Mouse (Mus musculus): ENCODE data around the gene Tcaf2.
A peak's percentile ranks its signal among the peaks of the same experiment; 100 is the strongest.

Tcaf2 gene

DNA sequence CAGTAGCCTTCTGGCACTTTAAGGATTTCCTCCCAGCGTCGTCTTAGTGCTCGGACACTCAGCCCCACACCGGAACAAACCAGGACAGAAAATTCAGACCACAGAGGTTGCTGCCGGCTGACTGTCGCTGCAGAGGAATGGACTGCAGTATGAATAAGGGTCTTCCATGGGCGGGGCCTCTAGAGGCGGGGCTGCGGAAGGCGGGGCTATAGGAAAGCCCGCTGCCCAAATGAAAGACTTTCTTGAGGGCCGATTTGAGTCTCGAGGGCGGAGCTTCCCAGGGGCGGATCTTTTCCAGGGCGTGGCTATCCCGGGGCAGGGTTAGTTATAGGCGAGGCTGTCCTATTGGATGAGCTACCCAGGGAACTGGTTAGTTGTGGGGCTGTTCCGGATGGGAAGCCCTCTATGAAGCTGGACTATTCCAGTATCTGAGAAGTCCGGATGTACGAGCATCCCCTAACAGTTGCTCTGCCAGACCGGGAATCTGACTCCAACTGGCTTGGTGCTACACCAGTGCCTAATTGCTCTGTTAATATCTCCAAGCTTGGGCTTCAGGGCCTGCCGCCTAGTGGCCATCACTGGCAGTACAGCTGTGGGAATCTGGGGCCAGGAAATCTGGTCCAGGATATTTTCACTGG lies at the start of gene Tcaf2:
Gene Tcaf2, minus strand, starts transcription at position 343 of the 638 bp plus-strand sequence.
- DNase-seq (ENCODE audit: low spot score in 2 of 2), result peak; percentile 37 to 51

GRCm38 (mm10) chr6:42692517-42693190 lies 47.6 kb upstream of the Tcaf2 start:
- peak; percentile 75 for DNase-seq (ENCODE audit: low spot score in 2 of 2)

DNA sequence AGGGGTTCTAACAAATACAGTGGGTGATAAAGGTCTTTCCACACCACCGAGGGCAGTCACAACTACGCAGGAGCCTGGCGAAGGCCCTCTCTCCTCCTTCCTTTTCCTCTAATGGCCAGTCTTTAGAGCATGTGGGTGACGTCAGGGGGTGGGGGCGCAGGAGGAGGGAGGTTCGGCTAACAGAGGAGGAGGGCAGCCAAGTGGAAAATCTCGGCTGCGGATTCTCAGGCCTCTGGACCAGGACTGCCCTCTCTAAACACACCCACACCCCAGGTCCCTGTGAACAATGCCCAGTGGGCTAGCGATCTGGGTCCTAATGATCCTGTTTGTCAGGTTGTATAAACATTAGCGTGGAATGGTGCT lies 47.1 kb upstream of the Tcaf2 start:
- peak; percentile 55 to 60 for DNase-seq (ENCODE audit: low spot score in 2 of 2)

GRCm38 (mm10) chr6:42689761-42690160 lies 44.7 kb upstream of the Tcaf2 start:
- no peak for DNase-seq (ENCODE audit: low spot score in 2 of 2)

GRCm38 (mm10) chr6:42687907-42688306 lies 42.9 kb upstream of the Tcaf2 start:
- DNase-seq (ENCODE audit: low spot score in 2 of 2), result no peak

GRCm38 (mm10) chr6:42680077-42680476 lies 35.0 kb upstream of the Tcaf2 start:
- DNase-seq (ENCODE audit: low spot score in 2 of 2), result no peak

DNA sequence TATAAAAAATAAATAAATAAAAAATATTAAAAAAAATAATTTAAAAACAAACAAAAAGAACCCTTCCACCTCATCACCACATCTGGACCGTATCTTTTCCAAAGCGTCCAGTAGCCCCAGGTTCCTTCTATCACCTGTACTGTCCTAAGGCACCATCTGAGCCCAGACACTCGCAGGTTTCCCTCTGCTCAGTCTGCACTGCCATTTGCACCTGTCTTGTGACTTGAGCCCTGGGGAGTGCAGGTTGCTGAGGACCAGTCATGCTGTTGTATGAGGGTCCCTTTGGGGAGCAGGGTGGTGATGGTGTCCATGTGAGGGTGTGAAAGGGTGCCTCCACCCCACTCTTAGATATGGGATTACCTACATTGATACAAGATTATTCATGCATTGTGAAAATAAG lies 31.0 kb upstream of the Tcaf2 start:
- no peak for DNase-seq (ENCODE audit: low spot score in 2 of 2)

GRCm38 (mm10) chr6:42671767-42672166 lies 26.7 kb upstream of the Tcaf2 start:
- no peak for DNase-seq (ENCODE audit: low spot score in 2 of 2)

- DNase-seq (ENCODE audit: low spot score in 2 of 2), result no peak
These were observed 22.7 kb upstream of the Tcaf2 start for GRCm38 (mm10) chr6:42667722-42668121.

GRCm38 (mm10) chr6:42661739-42662138 lies 16.7 kb upstream of the Tcaf2 start:
- no peak for DNase-seq (ENCODE audit: low spot score in 2 of 2)

GRCm38 (mm10) chr6:42634393-42634792 lies 10.7 kb downstream of the Tcaf2 start:
- DNase-seq (ENCODE audit: low spot score in 2 of 2), result no peak

DNA sequence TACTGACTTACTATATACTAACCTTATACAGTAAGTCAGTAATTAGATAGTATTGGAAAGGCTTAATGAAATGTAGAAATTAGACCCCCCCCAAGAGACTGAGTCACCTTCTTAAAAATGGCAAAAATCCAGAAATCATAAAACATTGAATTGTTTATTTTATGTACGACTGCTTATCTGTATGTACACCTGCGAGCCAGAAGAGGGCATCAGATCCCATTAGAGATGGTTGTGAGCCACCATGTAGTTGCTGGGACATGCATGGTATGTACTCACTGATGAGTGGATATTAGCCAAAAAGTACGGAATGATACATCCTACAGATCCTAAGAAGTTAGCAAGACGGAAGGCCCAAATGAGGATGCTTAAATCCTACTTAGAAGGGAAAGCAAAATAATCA lies 13.7 kb downstream of the Tcaf2 start:
- no peak for DNase-seq (ENCODE audit: low spot score in 2 of 2)

DNA sequence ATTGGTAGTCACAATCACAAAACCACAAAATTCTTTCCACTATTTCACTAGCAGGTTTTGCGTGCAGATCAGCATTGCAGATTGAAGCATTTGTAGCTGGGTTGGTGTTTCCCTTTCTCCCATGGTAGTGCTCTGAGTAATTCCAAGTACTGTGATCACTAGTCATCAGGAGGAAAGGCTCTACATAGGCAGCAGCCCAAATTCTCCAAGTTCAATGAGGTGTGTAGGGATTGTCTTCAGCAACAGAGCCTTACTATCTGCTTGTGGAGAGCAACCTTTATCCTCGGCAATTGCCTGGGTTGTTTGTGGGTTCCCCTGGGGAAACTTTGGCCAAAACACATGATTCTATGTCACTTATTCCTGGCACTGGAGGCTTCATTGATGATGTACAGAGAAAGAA lies 28.1 kb downstream of the Tcaf2 start:
- DNase-seq (ENCODE audit: low spot score in 2 of 2), result no peak

DNA sequence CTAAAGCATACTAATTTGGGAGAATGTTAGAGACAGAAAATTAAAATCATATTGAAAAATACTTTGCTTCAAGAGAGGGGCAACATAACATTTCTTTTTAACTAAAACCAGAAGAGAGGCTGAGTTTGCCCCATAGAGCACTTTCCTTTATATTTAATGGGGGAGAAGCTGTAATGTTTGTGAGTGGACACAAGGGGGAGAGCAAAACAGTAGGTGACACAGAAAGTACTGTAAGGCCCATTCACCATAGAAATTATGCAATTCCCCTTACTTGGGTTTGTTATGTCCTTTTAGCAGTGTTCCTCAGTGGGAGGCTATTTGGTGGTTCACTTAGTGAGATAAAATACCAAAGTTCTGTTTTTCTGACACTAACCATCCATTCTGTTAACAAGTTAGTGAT lies 32.8 kb downstream of the Tcaf2 start:
- DNase-seq (ENCODE audit: low spot score in 2 of 2), result no peak

DNA sequence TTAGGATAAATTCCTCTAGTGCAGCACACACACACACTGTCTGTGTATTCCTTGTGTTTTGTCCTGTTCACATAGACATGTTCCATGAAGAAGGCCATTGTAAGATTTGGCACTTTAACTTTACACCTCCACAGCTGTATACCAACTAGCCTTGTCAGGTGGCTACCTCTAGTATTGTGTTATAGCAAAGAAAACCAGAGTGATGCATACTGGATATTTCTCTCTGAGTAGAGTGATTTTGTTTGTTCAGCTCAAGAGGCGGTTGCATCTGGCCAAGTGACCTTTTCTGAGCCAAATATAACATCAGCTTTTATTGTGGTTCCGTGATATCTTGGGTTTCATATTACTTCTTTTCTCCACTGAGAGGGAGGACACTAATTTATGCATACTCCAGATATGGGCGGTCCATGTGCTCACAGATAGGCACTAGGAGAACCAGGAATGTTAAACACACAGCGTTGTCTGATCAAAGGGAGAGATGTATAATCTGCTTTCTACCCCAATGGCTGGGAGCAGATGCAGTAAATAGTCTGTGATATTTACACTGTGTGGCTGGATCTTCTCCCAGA lies 34.0 kb downstream of the Tcaf2 start:
- no peak for DNase-seq (ENCODE audit: low spot score in 2 of 2)

DNA sequence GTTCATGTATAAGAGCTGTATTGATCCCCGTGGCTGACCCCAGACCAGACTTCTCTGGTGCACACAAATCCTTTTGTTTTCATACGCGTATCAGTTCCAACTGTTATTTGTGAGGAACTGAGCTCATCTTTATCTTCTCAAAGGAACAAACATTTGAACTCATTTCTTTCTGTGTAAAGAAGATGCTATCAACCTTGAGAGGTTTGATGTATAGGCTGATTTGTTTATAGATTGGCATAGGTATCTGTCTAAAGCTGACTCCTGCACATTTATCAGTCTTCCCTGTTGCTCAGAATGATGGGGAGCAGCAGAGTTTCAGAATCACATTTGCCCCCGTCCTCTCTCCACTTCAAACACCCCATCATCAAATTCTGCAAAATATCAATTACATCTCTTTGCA lies 47.5 kb downstream of the Tcaf2 start, which contains the start of gene Tcaf3:
Gene Tcaf3, minus strand, starts transcription at position 101 of the 400 bp plus-strand sequence.
- no peak for DNase-seq (ENCODE audit: low spot score in 2 of 2)

- DNase-seq (ENCODE audit: low spot score in 2 of 2), result no peak
These were observed 51.7 kb downstream of the Tcaf2 start for GRCm38 (mm10) chr6:42593138-42593882.

DNA sequence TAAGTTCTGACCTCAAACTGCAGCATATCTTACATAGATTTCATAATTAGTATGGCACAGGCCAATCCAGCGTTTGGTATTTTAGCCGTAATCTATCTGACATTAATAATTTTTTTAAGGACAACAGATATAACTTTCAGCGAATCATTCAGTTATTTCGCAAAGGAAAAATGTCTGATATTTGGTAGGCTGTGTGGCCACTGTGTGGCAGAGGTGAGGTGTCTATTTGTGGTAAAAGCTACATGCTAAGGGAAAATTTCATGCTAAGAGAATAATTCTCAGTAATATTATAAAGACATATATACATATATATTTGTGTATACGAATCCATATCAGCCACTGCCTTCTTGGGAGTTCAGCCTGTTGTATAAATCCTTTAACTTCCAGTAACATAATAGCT lies 58.5 kb downstream of the Tcaf2 start:
- DNase-seq (ENCODE audit: low spot score in 2 of 2), result no peak

DNA sequence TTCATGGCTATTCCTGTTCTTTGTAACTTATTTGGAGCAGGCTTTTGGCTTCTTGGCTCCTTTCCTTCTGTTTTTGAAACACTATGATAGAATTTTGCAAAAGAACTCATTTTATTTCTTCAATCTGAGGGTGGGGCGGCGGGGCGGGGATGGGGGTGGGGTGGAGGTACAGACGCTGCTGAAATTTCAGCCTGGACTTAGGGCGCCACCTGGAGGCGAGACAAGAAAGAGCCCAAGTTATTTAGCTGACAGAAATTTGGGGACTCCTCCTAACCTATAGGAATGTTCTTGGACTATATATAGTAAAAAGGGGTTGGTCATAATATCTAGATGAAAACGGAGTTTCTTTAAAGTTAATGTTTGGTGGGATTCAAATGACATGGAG lies 61.6 kb downstream of the Tcaf2 start:
- DNase-seq (ENCODE audit: low spot score in 2 of 2), result peak; percentile 13 to 62

DNA sequence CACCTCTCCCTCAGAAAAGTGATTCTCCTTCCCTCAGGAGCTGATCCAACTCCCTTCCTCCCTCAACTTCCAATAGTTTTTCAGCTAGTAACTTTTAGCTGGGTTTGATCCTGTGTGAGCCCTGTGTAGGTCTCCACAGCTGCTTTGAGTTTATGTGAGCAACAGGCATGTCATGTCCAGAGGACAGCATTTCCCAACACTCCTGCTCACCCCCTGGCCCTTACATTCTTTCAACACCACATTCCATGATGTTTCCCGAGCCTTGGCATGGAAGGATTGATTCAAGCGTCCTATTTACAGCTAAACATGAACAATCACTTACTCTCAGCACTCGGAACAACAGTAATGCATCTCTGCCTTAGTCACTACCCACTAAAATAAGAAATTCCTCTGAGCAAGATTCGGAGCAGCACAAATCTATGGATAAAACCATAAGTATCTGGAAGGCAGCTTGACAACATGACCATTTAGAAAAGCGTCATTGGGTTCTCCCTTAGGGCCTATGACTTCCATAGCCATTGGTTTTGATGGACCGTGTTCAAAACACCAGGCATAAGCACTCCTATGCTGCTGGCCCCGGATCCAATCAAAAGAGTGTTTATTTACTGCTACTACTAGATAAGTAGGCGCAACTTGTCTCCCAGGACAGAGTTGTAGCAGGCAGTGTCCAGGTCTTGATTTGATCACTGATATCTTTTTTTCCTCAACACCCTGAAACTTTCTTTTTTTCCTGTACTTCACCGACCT lies 62.1 kb downstream of the Tcaf2 start:
- DNase-seq (ENCODE audit: low spot score in 2 of 2), result no peak

- DNase-seq (ENCODE audit: low spot score in 2 of 2), result no peak
These were observed 66.4 kb downstream of the Tcaf2 start for GRCm38 (mm10) chr6:42578678-42579077.

DNA sequence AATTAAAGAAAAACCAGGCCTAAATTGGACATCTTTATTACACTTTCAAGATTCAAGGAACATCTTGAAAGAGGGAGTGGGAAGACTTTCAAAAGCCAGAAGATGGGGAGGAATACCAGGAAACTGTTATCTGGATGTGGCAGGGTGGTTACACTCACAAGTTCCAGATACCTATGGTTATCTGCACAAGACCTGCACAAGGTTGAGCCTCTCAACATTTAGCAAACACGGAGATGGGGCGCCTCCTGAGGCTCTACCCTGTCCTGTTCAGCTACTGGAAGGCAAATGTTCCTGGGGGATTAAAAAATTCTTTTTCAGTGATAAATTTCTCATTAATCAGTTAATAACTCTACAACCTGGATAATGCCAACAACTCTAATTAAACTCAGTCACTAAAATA lies 67.6 kb downstream of the Tcaf2 start:
- DNase-seq (ENCODE audit: low spot score in 2 of 2), result no peak
